ENCODE assay signal across 32 mouse cellular contexts in the genomic region with DNA sequence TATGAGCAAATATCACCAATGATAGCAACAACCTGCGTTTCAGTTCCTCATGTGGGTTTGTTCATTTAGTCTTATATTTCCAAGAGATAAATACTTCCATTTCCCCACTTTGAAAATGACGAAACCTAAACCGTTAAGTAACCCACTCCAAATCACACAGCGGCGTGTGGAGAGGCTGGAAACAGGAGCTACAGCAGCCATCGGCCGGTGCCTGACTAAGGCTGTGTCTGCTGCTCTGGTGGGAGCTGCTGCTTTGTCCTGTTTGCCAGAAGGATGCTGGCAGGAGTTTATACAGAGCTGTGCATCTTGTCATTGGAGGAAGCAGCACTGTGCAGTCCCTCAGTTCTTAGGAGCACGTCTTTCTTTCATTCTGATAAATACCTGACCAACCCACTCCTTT. TPM values are rescaled to one million over a fixed set of nuclear protein-coding genes. Genes with fewer than 3 reads are reported as not detected.
DNase-seq lines count a peak whose midpoint lies in the region; ATAC-seq and TF ChIP-seq lines count a peak whose summit lies in the region.
"Had no signal": no experiment of that assay in that cellular context is flagged by ENCODE, and none has a peak within 500 bp of the region (broad histone marks: within the 10 kb centered on the region; RNA-seq: fewer than 3 reads in every experiment).

No protein-coding gene starts in this region.

- no peak overlapping the region for H3K4me2 ChIP-seq in forebrain, postnatal 0 days (ENCODE audit: low read depth)
- H3K4me2 ChIP-seq in forebrain, embryonic 14.5 days (ENCODE audit: low read length): no peak overlapping the region
- H3K4me2 ChIP-seq in limb, embryonic 11.5 days (ENCODE audit: low read depth, severe bottlenecking): no peak overlapping the region
- H3K4me2 ChIP-seq: embryonic facial prominence, embryonic 12.5 days; heart, embryonic 13.5 days; intestine, embryonic 15.5 days; limb, embryonic 15.5 days; liver, embryonic 13.5 days; midbrain, embryonic 11.5 days; neural tube, embryonic 12.5 days; stomach, embryonic 15.5 days had no signal

- no peak overlapping the region for H3K4me3 ChIP-seq in forebrain, postnatal 0 days (ENCODE audit: low read depth, low read length)
- no peak overlapping the region for H3K4me3 ChIP-seq in forebrain, embryonic 14.5 days (ENCODE audit: low read depth, low read length)
- no peak overlapping the region for H3K4me3 ChIP-seq in limb, embryonic 11.5 days (ENCODE audit: low read depth, low read length)
- H3K4me3 ChIP-seq in limb, embryonic 10.5 days: no peak overlapping the region
- H3K4me3 ChIP-seq: embryonic facial prominence, embryonic 12.5 days; heart, embryonic 13.5 days; hindbrain, embryonic 10.5 days; intestine, embryonic 15.5 days; limb, embryonic 15.5 days; liver, embryonic 13.5 days; myocyte; neural tube, embryonic 12.5 days; stomach, embryonic 15.5 days had no signal

- no peak overlapping the region for H3K9ac ChIP-seq in forebrain, postnatal 0 days
- H3K9ac ChIP-seq in forebrain, embryonic 14.5 days (ENCODE audit: low read length): no peak overlapping the region
- no peak overlapping the region for H3K9ac ChIP-seq in limb, embryonic 11.5 days (ENCODE audit: low read length)
- H3K9ac ChIP-seq: embryonic facial prominence, embryonic 12.5 days; heart, embryonic 13.5 days; intestine, embryonic 15.5 days; limb, embryonic 15.5 days; liver, embryonic 13.5 days; neural tube, embryonic 12.5 days; stomach, embryonic 15.5 days had no signal

- intact Hi-C loops in left cerebral cortex, postnatal 25 days (cut with DNase I): loop anchor here (5.0 kb wide), 1 partner anchor 122 kb away; no protein-coding TSS in a partner anchor

- TF ChIP-seq CTCF in forebrain, postnatal 0 days (IDR thresholded peaks at IDR 0.05; ENCODE audit: low read depth): no peak

- H3K27me3 ChIP-seq in forebrain, postnatal 0 days (ENCODE audit: insufficient read depth, low read length): no peaks in the 10 kb centered on the region
- no peaks in the 10 kb centered on the region for H3K27me3 ChIP-seq in forebrain, embryonic 14.5 days (replicated peaks; ENCODE audit: control insufficient read depth, insufficient read depth, low read length)
- H3K27me3 ChIP-seq in limb, embryonic 11.5 days (ENCODE audit: control insufficient read depth, insufficient read depth, low read length): no peaks in the 10 kb centered on the region
- no peaks in the 10 kb centered on the region for H3K27me3 ChIP-seq in limb, embryonic 10.5 days (ENCODE audit: low read depth, poor library complexity, severe bottlenecking)
- H3K27me3 ChIP-seq: embryonic facial prominence, embryonic 12.5 days; heart, embryonic 13.5 days; intestine, embryonic 15.5 days; limb, embryonic 15.5 days; liver, embryonic 13.5 days; neural tube, embryonic 12.5 days; stomach, embryonic 15.5 days had no signal

- peak; percentile 37; the same call in 1 of the 2 replicates for ATAC-seq in forebrain, postnatal 0 days
- no peak for ATAC-seq in forebrain, embryonic 14.5 days
- no peak for ATAC-seq in limb, embryonic 11.5 days (ENCODE audit: insufficient number of reproducible peaks, low FRiP score, low TSS enrichment, low read depth)
- ATAC-seq in common myeloid progenitor, adult 5-6 weeks (replicated peaks; ENCODE audit: low read depth, poor library complexity, severe bottlenecking): peak; percentile 53
- ATAC-seq: activated CD4-positive, CD25-positive, alpha-beta regulatory T cell, adult 4 months; hindbrain, postnatal 0 days; intestine, embryonic 15.5 days; midbrain, embryonic 16.5 days had no signal

- peaks cover 4% of the 10 kb centered on the region; the same call in 1 of the 2 replicates for H3K36me3 ChIP-seq in forebrain, postnatal 0 days (ENCODE audit: insufficient read depth)
- H3K36me3 ChIP-seq in forebrain, embryonic 14.5 days (ENCODE audit: control insufficient read depth, insufficient read depth, low read length): peaks cover 13% of the 10 kb centered on the region; the same call in 1 of the 2 replicates
- H3K36me3 ChIP-seq in limb, embryonic 11.5 days (ENCODE audit: control insufficient read depth, insufficient read depth, low read length): no peaks in the 10 kb centered on the region
- peaks cover 21% of the 10 kb centered on the region for H3K36me3 ChIP-seq in limb, embryonic 10.5 days
- H3K36me3 ChIP-seq: intestine, embryonic 15.5 days had no signal

- WGBS in forebrain, postnatal 0 days: 73% methylated on average over 8 of the region's 8 CpGs
- WGBS in forebrain, embryonic 14.5 days: 87% methylated on average over 8 of the region's 8 CpGs
- 89% methylated on average over 8 of the region's 8 CpGs for WGBS in limb, embryonic 11.5 days
- WGBS in limb, embryonic 10.5 days: 91% methylated on average over 8 of the region's 8 CpGs

- no peak overlapping the region for H3K27ac ChIP-seq in forebrain, postnatal 0 days (ENCODE audit: low read depth, low read length)
- H3K27ac ChIP-seq in forebrain, embryonic 14.5 days (ENCODE audit: low read depth, low read length): no peak overlapping the region
- no peak overlapping the region for H3K27ac ChIP-seq in limb, embryonic 11.5 days (replicated peaks; ENCODE audit: low read depth, low read length)
- no peak overlapping the region for H3K27ac ChIP-seq in limb, embryonic 10.5 days
- H3K27ac ChIP-seq: embryonic facial prominence, embryonic 12.5 days; heart, embryonic 13.5 days; hindbrain, embryonic 10.5 days; hindbrain, postnatal 0 days; intestine, embryonic 15.5 days; limb, embryonic 15.5 days; liver, embryonic 13.5 days; neural tube, embryonic 12.5 days; stomach, embryonic 15.5 days had no signal

- peak; percentile 34 for DNase-seq in forebrain, postnatal 0 days
- DNase-seq in forebrain, embryonic 14.5 days (ENCODE audit: low spot score): no peak
- peak; percentile 12 for DNase-seq in limb, embryonic 11.5 days (ENCODE audit: low spot score)
- no peak for DNase-seq in limb, embryonic 10.5 days (ENCODE audit: low spot score)
- no peak for DNase-seq in ovary, postnatal 36 days (ENCODE audit: low spot score)
- DNase-seq in left cerebral cortex, postnatal 25 days (ENCODE audit: low spot score in 2 of 2): no peak
- DNase-seq: adrenal gland, adult 2 months; adrenal gland, postnatal 36 days; B cell, adult 2 months; cerebellum, adult 8-10 months; cerebellum, postnatal 36 days; embryo, embryonic 11 days; heart, postnatal 10 days; kidney, adult 2 months; kidney, postnatal 36 days; liver, embryonic 13.5 days; lung, adult 18-20 months; lung, postnatal 14 days; right cerebral cortex, postnatal 14 days had no signal

- no peaks in the 10 kb centered on the region for H3K9me3 ChIP-seq in forebrain, postnatal 0 days (ENCODE audit: low read length)
- no peaks in the 10 kb centered on the region for H3K9me3 ChIP-seq in forebrain, embryonic 14.5 days (replicated peaks; ENCODE audit: control insufficient read depth, low read length)
- H3K9me3 ChIP-seq in limb, embryonic 11.5 days (ENCODE audit: control insufficient read depth, low read length): no peaks in the 10 kb centered on the region
- no peaks in the 10 kb centered on the region for H3K9me3 ChIP-seq in limb, embryonic 10.5 days (replicated peaks)
- H3K9me3 ChIP-seq: embryonic facial prominence, embryonic 12.5 days; heart, embryonic 13.5 days; hindbrain, embryonic 10.5 days; intestine, embryonic 15.5 days; limb, embryonic 15.5 days; liver, embryonic 13.5 days; neural tube, embryonic 12.5 days; stomach, embryonic 15.5 days had no signal

- H3K4me1 ChIP-seq in forebrain, postnatal 0 days (ENCODE audit: insufficient read depth): 0 out of 2 replicates have a peak, but pooled peaks cover 4% of the 10 kb centered on the region
- peaks cover 5% of the 10 kb centered on the region; the same call in 1 of the 2 replicates for H3K4me1 ChIP-seq in forebrain, embryonic 14.5 days (ENCODE audit: control insufficient read depth, insufficient read depth, low read length)
- 0 out of 2 replicates have a peak, but pooled peaks cover 3% of the 10 kb centered on the region for H3K4me1 ChIP-seq in limb, embryonic 11.5 days (ENCODE audit: control insufficient read depth, insufficient read depth, low read length)
- H3K4me1 ChIP-seq in limb, embryonic 10.5 days: peaks cover 6% of the 10 kb centered on the region; the same call in 1 of the 2 replicates
- H3K4me1 ChIP-seq: intestine, embryonic 15.5 days; neural tube, embryonic 12.5 days had no signal

RNA-seq across cellular contexts. Expression of a gene that starts 21.2 kb away (rescaled TPM):
- 16.4 and 18.6 TPM in 2 replicates for total RNA-seq in forebrain, postnatal 0 days (2014; rRNA removed)
- 5.1 and 7.9 TPM in 2 replicates for polyA plus RNA-seq in forebrain, postnatal 0 days (2015; fragmentation: Nextera tagmentation; extraction: Ambion mirVana)
- polyA plus RNA-seq in forebrain, embryonic 14.5 days (2014; fragmentation: Nextera tagmentation; extraction: Ambion mirVana): 10.9 and 12.4 TPM in 2 replicates
- 22.0 and 24.2 TPM in 2 replicates for polyA plus RNA-seq in limb, embryonic 11.5 days (2014; fragmentation: Nextera tagmentation; extraction: Ambion mirVana)
- 17.1 and 17.2 TPM in 2 replicates for polyA plus RNA-seq in limb, embryonic 10.5 days (2016; fragmentation: Nextera tagmentation; extraction: Ambion mirVana)
- total RNA-seq in common myeloid progenitor, adult 5-6 weeks (2017): 83.1 and 97.4 TPM in 2 replicates
- total RNA-seq in left cerebral cortex, postnatal 25 days (2021): 10 to 100 TPM; 29.5 to 29.7 TPM

Comparison
In these comparisons a context has a peak if more than half of its experiments do, and no peak if none do; other contexts are left out.
1. ATAC-seq: peak in forebrain, postnatal 0 days (single experiment) and common myeloid progenitor, adult 5-6 weeks (single experiment); none in forebrain, embryonic 14.5 days (single experiment) and limb, embryonic 11.5 days (single experiment).
2. DNase-seq: peak in forebrain, postnatal 0 days (single experiment) and limb, embryonic 11.5 days (single experiment); none in forebrain, embryonic 14.5 days (single experiment), limb, embryonic 10.5 days (single experiment), ovary, postnatal 36 days (single experiment) and left cerebral cortex, postnatal 25 days (0 of 2).